Mouse (Mus musculus) E14TG2a.4 (cell line): ENCODE data around the gene Hnrnpk.

Experiments used
- CTCF ChIP-seq: conservative IDR thresholded peaks from 2 replicates; pipeline ENCODE4 v1.5.1; 2014; ENCODE audit warnings: low read length
- NANOG ChIP-seq: IDR thresholded peaks from 2 replicates; pipeline ENCODE4 v1.6.1; 2014; ENCODE audit warnings: borderline replicate concordance, low read length, mixed read lengths
- POU5F1 ChIP-seq: IDR thresholded peaks from 2 replicates; pipeline ENCODE4 v1.6.1; 2014; ENCODE audit warnings: low read length, borderline replicate concordance

- no peak for TF ChIP-seq CTCF
- TF ChIP-seq NANOG = no peak
- no peak for TF ChIP-seq POU5F1
Measured at GRCm38 (mm10) chr13:58452246-58452645, 49.1 kb upstream of the Hnrnpk start.
